Mouse (Mus musculus) intestine, postnatal 0 days (tissue): ENCODE data around the gene Trim69. TPM values are rescaled to one million over a fixed set of nuclear protein-coding genes. Genes with fewer than 3 reads are reported as not detected.

Source experiments
- ATAC-seq: fragments of 200-750 bp; cut with Nextera tagmentation; 2 replicates; pipeline ENCODE4 v1.8.0; 2017; ENCODE audit warnings: mild to moderate bottlenecking, moderate TSS enrichment, moderate library complexity
- H3K27ac ChIP-seq: fragments of 300-500 bp; sonication (generic); 2 replicates; pipeline ENCODE4 v1.5.1; 2014; ENCODE audit warnings: mild to moderate bottlenecking, low read depth, low read length, moderate library complexity
- H3K27me3 ChIP-seq: fragments of 300-500 bp; sonication (generic); replicated peaks from 2 replicates; pipeline ENCODE4 v1.6.1; 2014; ENCODE audit warnings: low read length, mixed read lengths; ENCODE audit not compliant: control insufficient read depth, insufficient read depth
- H3K36me3 ChIP-seq: fragments of 300-500 bp; sonication (generic); 2 replicates; pipeline ENCODE4 v1.6.1; 2014; ENCODE audit warnings: mild to moderate bottlenecking, moderate library complexity; ENCODE audit not compliant: control insufficient read depth, insufficient read depth
- H3K4me1 ChIP-seq: fragments of 300-500 bp; sonication (generic); replicated peaks from 2 replicates; pipeline ENCODE4 v1.6.1; 2014; ENCODE audit warnings: antibody characterized with exemption, low read length, mixed read lengths; ENCODE audit not compliant: control insufficient read depth, insufficient read depth
- H3K4me2 ChIP-seq: fragments of 300-500 bp; sonication (generic); replicated peaks from 2 replicates; pipeline ENCODE4 v1.6.1; 2014; ENCODE audit warnings: low read depth, mild to moderate bottlenecking, moderate library complexity
- H3K4me3 ChIP-seq: fragments of 300-500 bp; sonication (generic); 2 replicates; pipeline ENCODE4 v1.5.1; 2014; ENCODE audit warnings: low read depth, low read length
- H3K9ac ChIP-seq: fragments of 300-500 bp; sonication (generic); 2 replicates; pipeline ENCODE4 v1.6.1; 2014; ENCODE audit warnings: mild to moderate bottlenecking, low read depth, low read length
- H3K9me3 ChIP-seq: fragments of 300-500 bp; sonication (generic); 2 replicates; pipeline ENCODE4 v1.6.1; 2016; ENCODE audit warnings: mixed run types; ENCODE audit not compliant: control insufficient read depth
- CTCF ChIP-seq: sonication (generic); IDR thresholded peaks from 2 replicates; pipeline ENCODE4 v1.5.1; 2016; ENCODE audit warnings: low read depth, mild to moderate bottlenecking, control low read depth, antibody characterized with exemption, moderate library complexity
- WGBS: fragments of 180-500 bp; shearing (Covaris S2); extraction: QIAGEN DNeasy Blood & Tissue Kit; methylation state at CpG from one replicate; pipeline ENCODE4 v1.1.7; 2014; 5-methylcytosine and 5-hydroxymethylcytosine counted together
- polyA plus RNA-seq: library from polyadenylated mRNA; unstranded; fragments of >200 nt; fragmentation: Nextera tagmentation; extraction: Ambion mirVana; gene quantifications from 2 replicates; pipeline ENCODE4 v1.2.1, GENCODE M21; 2015

Trim69 gene
- polyA plus RNA-seq, 1 experiment from 2014 or later, result 0.10 TPM

DNA sequence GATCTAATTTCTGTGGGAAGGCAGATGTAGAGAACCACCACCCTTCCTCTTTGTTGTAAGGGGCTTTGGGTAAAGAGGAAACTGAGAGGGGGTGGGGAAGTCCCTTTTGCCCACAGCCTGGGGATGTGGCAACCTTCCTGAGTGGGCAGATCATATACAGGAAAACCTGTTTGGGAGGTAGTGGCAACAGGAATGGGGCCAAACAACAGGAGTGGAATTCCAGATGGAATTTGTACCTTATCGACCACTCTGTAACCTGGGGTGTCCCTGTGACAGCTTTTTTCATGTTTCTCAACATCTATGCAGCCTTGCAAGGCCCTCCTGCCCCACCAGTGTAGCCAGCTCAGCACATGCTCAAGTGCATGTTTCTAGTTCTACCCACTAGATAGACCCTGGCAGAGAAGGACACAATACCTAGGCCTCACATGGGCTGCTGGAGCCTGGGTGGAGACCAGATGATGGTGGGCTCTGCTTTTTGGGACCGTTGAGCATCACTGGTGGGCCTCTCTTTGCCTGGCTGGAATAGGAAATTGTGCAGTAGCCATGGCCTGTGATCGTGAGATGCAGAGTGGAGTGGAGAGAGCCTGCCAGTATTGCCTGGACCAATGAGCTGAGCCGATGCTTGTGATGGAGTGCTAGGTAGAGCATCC, 4.3 kb upstream of the Trim69 start:
- Histone ChIP-seq H3K27ac (no peak overlapping the region), H3K36me3 (peaks cover 32% of the 10 kb centered on the region), H3K4me3 (no peak overlapping the region), H3K9me3 (no peaks in the 10 kb centered on the region), H3K27me3 (no peaks in the 10 kb centered on the region), H3K4me2 (no peak overlapping the region), H3K9ac (no peak overlapping the region), H3K4me1 (no peaks in the 10 kb centered on the region; the same call in 1 of the 2 replicates)
- peak; percentile 75 for ATAC-seq
- no peak for TF ChIP-seq CTCF
- WGBS, result 88% methylated on average over 4 of the region's 4 CpGs

DNA sequence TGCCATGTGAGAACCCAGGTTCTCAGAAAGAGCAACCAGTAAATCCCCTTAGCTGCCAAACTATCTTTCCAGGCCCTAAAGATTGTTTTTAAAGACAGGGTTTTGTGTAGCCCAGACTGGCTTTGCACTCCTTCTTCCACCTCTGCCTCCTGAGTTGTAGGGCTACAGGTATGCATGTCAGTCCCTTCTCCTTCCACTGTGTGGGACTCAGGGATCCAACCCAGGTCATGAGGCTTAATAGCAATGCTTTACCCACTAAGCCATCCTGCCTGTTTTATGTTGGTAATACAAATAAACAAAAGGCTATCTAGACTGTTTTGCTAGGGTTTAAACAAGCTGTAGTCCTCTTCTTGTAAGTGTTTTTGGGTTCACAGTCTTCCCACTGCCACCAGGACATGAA, 2.9 kb upstream of the Trim69 start:
- H3K4me3 ChIP-seq, result no peak overlapping the region
- no peaks in the 10 kb centered on the region for H3K9me3 ChIP-seq
- H3K4me2 ChIP-seq, result no peak overlapping the region
- no peaks in the 10 kb centered on the region; the same call in 1 of the 2 replicates for H3K4me1 ChIP-seq
- no peaks in the 10 kb centered on the region for H3K27me3 ChIP-seq
- no peak overlapping the region for H3K27ac ChIP-seq
- no peak overlapping the region for H3K9ac ChIP-seq
- ATAC-seq, result no peak
- TF ChIP-seq CTCF, result no peak
- H3K36me3 ChIP-seq, result peaks cover 19% of the 10 kb centered on the region

DNA sequence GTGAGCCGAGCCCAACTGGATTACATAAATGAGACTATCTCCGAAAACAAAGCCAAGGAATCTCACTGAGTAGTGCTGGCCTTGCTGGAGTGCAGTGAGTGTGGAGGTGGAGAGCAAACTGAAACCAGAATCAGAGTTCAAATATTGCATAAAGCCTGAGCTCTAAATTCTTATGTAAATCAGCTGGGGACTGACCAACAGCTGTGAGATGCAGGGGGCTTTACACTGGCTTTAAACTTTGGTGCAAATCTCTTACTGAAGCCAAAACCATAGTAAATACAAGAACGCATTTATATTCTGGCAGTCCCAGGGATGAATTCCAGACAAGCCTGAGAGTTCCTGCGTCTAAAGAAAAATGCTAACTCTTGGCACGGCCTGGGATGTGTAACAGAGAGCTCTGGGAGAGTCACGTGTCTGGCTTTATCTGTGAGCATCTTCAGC, 2.1 kb upstream of the Trim69 start:
- Histone ChIP-seq H3K27ac (no peak overlapping the region), H3K27me3 (no peaks in the 10 kb centered on the region), H3K4me2 (no peak overlapping the region), H3K4me3 (no peak overlapping the region), H3K9me3 (no peaks in the 10 kb centered on the region), H3K4me1 (no peaks in the 10 kb centered on the region; the same call in 1 of the 2 replicates), H3K36me3 (peaks cover 15% of the 10 kb centered on the region), H3K9ac (no peak overlapping the region)
- WGBS, result 39% methylated on average over 6 of the region's 6 CpGs
- no peak for TF ChIP-seq CTCF
- ATAC-seq, result no peak

DNA sequence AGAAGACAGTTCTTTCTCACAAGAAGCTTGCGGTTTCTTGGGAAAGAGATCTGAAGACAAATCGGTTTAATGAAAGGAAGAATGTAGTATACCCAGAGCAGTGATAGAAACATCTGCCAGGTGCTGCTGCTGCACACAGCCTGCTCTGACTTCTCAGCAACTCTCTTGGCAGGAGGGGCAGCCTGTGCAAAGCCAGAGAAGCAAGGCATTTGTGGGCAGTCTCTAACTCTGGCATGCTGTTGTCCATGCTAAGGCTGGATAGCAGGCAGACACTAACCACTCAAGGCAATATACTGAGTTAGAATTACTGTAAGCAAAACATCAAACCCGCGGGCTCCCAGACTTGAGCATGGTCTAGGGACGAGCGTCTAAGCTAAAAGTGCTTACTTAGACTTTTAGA, 833 bp upstream of the Trim69 start:
- no peaks in the 10 kb centered on the region for H3K27me3 ChIP-seq
- no peak for TF ChIP-seq CTCF
- H3K4me3 ChIP-seq, result no peak overlapping the region
- no peak for ATAC-seq
- peaks cover 7% of the 10 kb centered on the region; the same call in 1 of the 2 replicates for H3K36me3 ChIP-seq
- H3K9me3 ChIP-seq, result no peaks in the 10 kb centered on the region
- H3K27ac ChIP-seq, result no peak overlapping the region
- H3K4me2 ChIP-seq, result no peak overlapping the region
- 77% methylated on average over 6 of the region's 6 CpGs for WGBS
- H3K9ac ChIP-seq, result no peak overlapping the region
- H3K4me1 ChIP-seq, result no peaks in the 10 kb centered on the region; the same call in 1 of the 2 replicates

DNA sequence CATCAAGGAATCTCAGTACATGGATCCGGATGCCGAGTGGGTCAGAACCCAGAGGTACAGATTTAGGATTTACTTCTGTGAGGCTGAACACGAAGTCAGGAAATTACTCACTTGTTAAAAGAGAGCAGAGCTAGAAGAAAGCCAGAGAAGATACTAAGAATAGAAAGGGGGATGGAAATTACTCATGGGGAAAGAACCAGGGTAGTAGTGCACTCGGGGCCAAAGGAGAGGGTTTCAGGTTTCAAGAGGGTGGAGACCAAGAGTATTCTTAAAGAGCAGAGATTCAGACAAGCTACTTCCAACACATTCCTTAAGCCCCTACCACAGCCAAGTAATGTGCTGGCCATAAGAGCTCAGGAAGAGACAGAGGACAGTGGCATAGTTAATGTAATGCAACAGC, 1.0 kb downstream of the Trim69 start:
- no peak overlapping the region for H3K9ac ChIP-seq
- H3K4me3 ChIP-seq, result no peak overlapping the region
- no peaks in the 10 kb centered on the region; the same call in 1 of the 2 replicates for H3K4me1 ChIP-seq
- no peak for ATAC-seq
- no peaks in the 10 kb centered on the region for H3K27me3 ChIP-seq
- no peak overlapping the region for H3K27ac ChIP-seq
- no peak overlapping the region for H3K4me2 ChIP-seq
- H3K36me3 ChIP-seq, result no peaks in the 10 kb centered on the region
- WGBS, result 45% methylated on average over 4 of the region's 4 CpGs
- no peak for TF ChIP-seq CTCF
- H3K9me3 ChIP-seq, result no peaks in the 10 kb centered on the region

DNA sequence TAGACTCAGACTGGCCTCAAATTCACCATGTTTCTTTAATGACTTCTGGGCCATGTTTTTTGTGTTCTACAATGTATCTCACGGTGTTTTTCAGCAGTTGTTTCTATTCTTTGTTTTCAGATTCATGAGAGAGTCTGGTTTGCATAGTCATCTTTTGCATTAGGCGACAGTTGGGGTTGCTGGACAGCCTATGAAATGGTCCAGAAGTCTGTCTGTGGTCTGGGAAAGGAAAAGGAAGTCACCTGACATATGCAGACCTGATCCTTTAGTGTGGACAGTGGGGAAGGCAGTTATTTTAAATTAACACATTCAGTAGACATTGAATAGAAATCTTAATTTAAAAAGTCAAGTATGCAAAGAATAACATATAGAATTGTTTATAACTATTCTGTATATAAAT, 2.0 kb downstream of the Trim69 start:
- WGBS, result 85% methylated on average over 2 of the region's 2 CpGs
- no peak for ATAC-seq
- H3K9ac ChIP-seq, result no peak overlapping the region

More for the DNA sequence above, 2.0 kb downstream of the Trim69 start:
- Histone ChIP-seq H3K4me1 (no peaks in the 10 kb centered on the region; the same call in 1 of the 2 replicates), H3K9me3 (no peaks in the 10 kb centered on the region), H3K36me3 (no peaks in the 10 kb centered on the region), H3K4me2 (no peak overlapping the region), H3K4me3 (no peak overlapping the region), H3K27me3 (no peaks in the 10 kb centered on the region), H3K27ac (no peak overlapping the region)
- no peak for TF ChIP-seq CTCF
